In the genomic region with DNA sequence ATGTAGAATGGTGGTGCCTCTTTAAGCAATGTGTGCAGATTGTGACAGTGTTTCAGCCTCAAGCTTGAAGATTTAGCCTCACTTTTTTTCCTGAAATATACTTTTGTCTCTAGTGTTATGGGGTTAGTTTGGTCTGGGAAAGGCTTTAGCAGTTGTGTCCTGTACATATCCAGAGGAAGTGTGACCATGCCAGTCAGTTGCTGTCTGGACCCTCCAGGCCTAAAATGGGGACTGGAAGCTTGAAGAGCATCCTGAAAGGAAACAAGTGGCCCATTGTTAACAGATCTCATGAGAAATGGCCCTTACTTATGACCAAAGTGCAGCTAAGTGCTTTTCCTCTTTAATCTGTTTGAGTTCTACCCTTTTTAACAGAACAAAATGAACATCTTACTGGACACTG, we compare ENCODE assay signal across 28 mouse cellular contexts. TPM values are rescaled to one million over a fixed set of nuclear protein-coding genes. Genes with fewer than 3 reads are reported as not detected.
A peak's percentile ranks its signal among the peaks of the same experiment; 100 is the strongest.
DNase-seq lines count a peak whose midpoint lies in the region; ATAC-seq and TF ChIP-seq lines count a peak whose summit lies in the region.
"Had no signal": no experiment of that assay in that cellular context is flagged by ENCODE, and none has a peak within 500 bp of the region (broad histone marks: within the 10 kb centered on the region; RNA-seq: fewer than 3 reads in every experiment).

No protein-coding gene starts in this region.

- no peak for TF ChIP-seq POLR2A in heart, adult 2 months (IDR thresholded peaks at IDR 0.05; ENCODE audit: insufficient read depth, low read depth, low read length)
- no peak for TF ChIP-seq POLR2A in small intestine, adult 2 months (IDR thresholded peaks at IDR 0.05; ENCODE audit: low read depth, low read length)

- H3K36me3 ChIP-seq in heart, adult 2 months (ENCODE audit: control insufficient read depth, insufficient read depth, low read length): peaks cover 28% of the 10 kb centered on the region
- no peaks in the 10 kb centered on the region for H3K36me3 ChIP-seq in intestine, embryonic 16.5 days (ENCODE audit: control insufficient read depth, insufficient read depth, low read length)
- no peaks in the 10 kb centered on the region for H3K36me3 ChIP-seq in intestine, embryonic 15.5 days
- no peaks in the 10 kb centered on the region for H3K36me3 ChIP-seq in lung, embryonic 15.5 days
- H3K36me3 ChIP-seq in small intestine, adult 2 months (ENCODE audit: control insufficient read depth, insufficient read depth, low read length): peaks cover 5% of the 10 kb centered on the region
- H3K36me3 ChIP-seq: embryonic facial prominence, embryonic 12.5 days; hindbrain, embryonic 15.5 days; limb, embryonic 10.5 days; midbrain, embryonic 13.5 days; neural tube, embryonic 13.5 days had no signal

- H3K79me2 ChIP-seq in heart, adult 2 months (replicated peaks; ENCODE audit: control insufficient read depth, insufficient read depth, low read length): no peaks in the 10 kb centered on the region

- no peak for TF ChIP-seq CTCF in heart, adult 2 months (IDR thresholded peaks at IDR 0.05)
- no peak for TF ChIP-seq CTCF in small intestine, adult 2 months (IDR thresholded peaks at IDR 0.05; ENCODE audit: extremely low read depth, insufficient read length, insufficient replicate concordance, low read depth, low read length)

- ATAC-seq in intestine, embryonic 16.5 days: no peak
- no peak for ATAC-seq in intestine, embryonic 15.5 days
- no peak for ATAC-seq in lung, embryonic 15.5 days (ENCODE audit: borderline replicate concordance, extremely low read depth, low FRiP score, low TSS enrichment)
- ATAC-seq: forebrain, embryonic 14.5 days; inflammation-experienced regulatory T-cells, adult 6 months; midbrain, embryonic 13.5 days; Patski had no signal

- H3K27me3 ChIP-seq in heart, adult 2 months (ENCODE audit: control insufficient read depth, insufficient read depth, low read length): no peaks in the 10 kb centered on the region
- no peaks in the 10 kb centered on the region for H3K27me3 ChIP-seq in intestine, embryonic 16.5 days (replicated peaks; ENCODE audit: control insufficient read depth, insufficient read depth, low read length)
- H3K27me3 ChIP-seq in intestine, embryonic 15.5 days (replicated peaks): no peaks in the 10 kb centered on the region
- no peaks in the 10 kb centered on the region for H3K27me3 ChIP-seq in lung, embryonic 15.5 days
- H3K27me3 ChIP-seq in small intestine, adult 2 months (ENCODE audit: control insufficient read depth, insufficient read depth, low read length): no peaks in the 10 kb centered on the region
- H3K27me3 ChIP-seq: embryonic facial prominence, embryonic 12.5 days; heart, embryonic 12.5 days; hindbrain, embryonic 15.5 days; kidney, embryonic 15.5 days; limb, embryonic 15.5 days; liver, embryonic 13.5 days; midbrain, embryonic 13.5 days; neural tube, embryonic 13.5 days; Patski had no signal

- H3K9ac ChIP-seq in heart, adult 2 months (ENCODE audit: low read depth, low read length): no peak overlapping the region
- H3K9ac ChIP-seq in intestine, embryonic 16.5 days (ENCODE audit: low read depth, low read length): no peak overlapping the region
- no peak overlapping the region for H3K9ac ChIP-seq in intestine, embryonic 15.5 days
- H3K9ac ChIP-seq in lung, embryonic 15.5 days: no peak overlapping the region
- H3K9ac ChIP-seq: embryonic facial prominence, embryonic 12.5 days; heart, embryonic 12.5 days; hindbrain, embryonic 15.5 days; kidney, embryonic 15.5 days; limb, embryonic 15.5 days; liver, embryonic 13.5 days; midbrain, embryonic 13.5 days; neural tube, embryonic 13.5 days had no signal

- no peak overlapping the region for H3K4me2 ChIP-seq in intestine, embryonic 16.5 days (ENCODE audit: low read depth, low read length)
- no peak overlapping the region for H3K4me2 ChIP-seq in intestine, embryonic 15.5 days (replicated peaks)
- no peak overlapping the region for H3K4me2 ChIP-seq in lung, embryonic 15.5 days
- H3K4me2 ChIP-seq: embryonic facial prominence, embryonic 12.5 days; heart, embryonic 12.5 days; hindbrain, embryonic 15.5 days; kidney, embryonic 15.5 days; limb, embryonic 15.5 days; liver, embryonic 13.5 days; midbrain, embryonic 13.5 days; neural tube, embryonic 13.5 days had no signal

- TF ChIP-seq EP300 in heart, adult 2 months (IDR thresholded peaks at IDR 0.05; ENCODE audit: insufficient read depth, low read depth, low read length): no peak

- no peak for DNase-seq in heart, adult 2 months
- DNase-seq in heart, postnatal 14 days: no peak
- no peak for DNase-seq in lung, postnatal 36 days
- DNase-seq: adrenal gland, postnatal 10 days; cerebellum, adult 11 months; cerebellum, adult 9-10 months; embryo, embryonic 11 days; gastrocnemius, postnatal 36 days; kidney, postnatal 4 days; layer of hippocampus, adult 9-11 months; liver, embryonic 13.5 days; lung, adult 18-20 months; right cerebral cortex, postnatal 4 days had no signal

- H3K9me3 ChIP-seq in intestine, embryonic 16.5 days (ENCODE audit: control insufficient read depth, low read length): no peaks in the 10 kb centered on the region
- no peaks in the 10 kb centered on the region for H3K9me3 ChIP-seq in intestine, embryonic 15.5 days
- no peaks in the 10 kb centered on the region for H3K9me3 ChIP-seq in lung, embryonic 15.5 days
- H3K9me3 ChIP-seq: embryonic facial prominence, embryonic 12.5 days; heart, embryonic 12.5 days; hindbrain, embryonic 15.5 days; kidney, embryonic 15.5 days; limb, embryonic 10.5 days; limb, embryonic 15.5 days; liver, embryonic 13.5 days; midbrain, embryonic 13.5 days; neural tube, embryonic 13.5 days had no signal

- no peak overlapping the region for H3K4me3 ChIP-seq in heart, adult 2 months
- no peak overlapping the region for H3K4me3 ChIP-seq in intestine, embryonic 16.5 days (ENCODE audit: low read length)
- H3K4me3 ChIP-seq in intestine, embryonic 15.5 days (replicated peaks): no peak overlapping the region
- no peak overlapping the region for H3K4me3 ChIP-seq in lung, embryonic 15.5 days
- no peak overlapping the region for H3K4me3 ChIP-seq in small intestine, adult 2 months (ENCODE audit: low read depth, low read length)
- H3K4me3 ChIP-seq: embryonic facial prominence, embryonic 12.5 days; heart, embryonic 12.5 days; hindbrain, embryonic 15.5 days; kidney, embryonic 15.5 days; limb, embryonic 10.5 days; limb, embryonic 15.5 days; liver, embryonic 13.5 days; midbrain, embryonic 13.5 days; neural tube, embryonic 13.5 days had no signal

- peak overlapping the region; percentile 12 for H3K27ac ChIP-seq in heart, adult 2 months
- H3K27ac ChIP-seq in intestine, embryonic 16.5 days (ENCODE audit: low read length): 0 out of 2 replicates have a peak overlapping the region, but pooled peaks have one; percentile 9
- no peak overlapping the region for H3K27ac ChIP-seq in intestine, embryonic 15.5 days
- H3K27ac ChIP-seq in lung, embryonic 15.5 days: 0 out of 2 replicates have a peak overlapping the region, but pooled peaks have one; percentile 47
- 0 out of 2 replicates have a peak overlapping the region, but pooled peaks have one; percentile 15 for H3K27ac ChIP-seq in small intestine, adult 2 months (ENCODE audit: insufficient read depth, low read depth, low read length)
- H3K27ac ChIP-seq: embryonic facial prominence, embryonic 12.5 days; hindbrain, embryonic 15.5 days; limb, embryonic 10.5 days; limb, embryonic 15.5 days; liver, embryonic 13.5 days; midbrain, embryonic 13.5 days; neural tube, embryonic 13.5 days had no signal

- peaks cover 5% of the 10 kb centered on the region for H3K4me1 ChIP-seq in heart, adult 2 months (ENCODE audit: control insufficient read depth, insufficient read depth, low read length)
- no peaks in the 10 kb centered on the region for H3K4me1 ChIP-seq in intestine, embryonic 16.5 days (ENCODE audit: control insufficient read depth, insufficient read depth, low read length)
- no peaks in the 10 kb centered on the region for H3K4me1 ChIP-seq in intestine, embryonic 15.5 days (replicated peaks)
- no peaks in the 10 kb centered on the region for H3K4me1 ChIP-seq in lung, embryonic 15.5 days
- H3K4me1 ChIP-seq in small intestine, adult 2 months (ENCODE audit: control insufficient read depth, insufficient read depth, insufficient read length, low read length): peaks cover 2% of the 10 kb centered on the region; the same call in 1 of the 2 replicates
- H3K4me1 ChIP-seq: embryonic facial prominence, embryonic 12.5 days; hindbrain, embryonic 15.5 days; liver, embryonic 13.5 days; midbrain, embryonic 13.5 days had no signal

- intact Hi-C loops in heart, adult 2 months (cut with DNase I): no loop called here
- intact Hi-C loops in heart, postnatal 14 days (cut with DNase I): loop anchor here (1.0 kb wide), 1 partner anchor 11 kb away; no protein-coding TSS in a partner anchor

RNA-seq across cellular contexts. Expression of gene Fam208a, which starts 40.0 kb away (rescaled TPM):
- total RNA-seq in heart, adult 2 months (2021): 10 to 100 TPM in 1 of 2 experiments, 1 to 10 TPM in 1; 9.8 to 11.4 TPM
- 3.3 and 7.2 TPM in 2 replicates for polyA plus RNA-seq in heart, adult 2 months (2012; rRNA removed)
- total RNA-seq in heart, postnatal 14 days (2021): 10 to 100 TPM; 14.2 to 14.5 TPM
- 5.2 and 5.6 TPM in 2 replicates for polyA plus RNA-seq in intestine, embryonic 16.5 days (2015; fragmentation: Nextera tagmentation; extraction: Ambion mirVana)
- 9.2 and 9.8 TPM in 2 replicates for polyA plus RNA-seq in intestine, embryonic 15.5 days (2015; fragmentation: Nextera tagmentation; extraction: Ambion mirVana)
- 11.2 and 13.4 TPM in 2 replicates for polyA plus RNA-seq in lung, embryonic 15.5 days (2015; fragmentation: Nextera tagmentation; extraction: Ambion mirVana)
- polyA plus RNA-seq in small intestine, adult 2 months (2012; rRNA removed): 1.2 and 1.8 TPM in 2 replicates
